ENCODE assay signal across 21 mouse cellular contexts in genomic region chr17:49800157-49800556, GRCm38 (mm10).
DNase-seq lines count a peak whose midpoint lies in the region; ATAC-seq and TF ChIP-seq lines count a peak whose summit lies in the region.
"Had no signal": no experiment of that assay in that cellular context is flagged by ENCODE, and none has a peak within 500 bp of the region (broad histone marks: within the 10 kb centered on the region; RNA-seq: fewer than 3 reads in every experiment).

No protein-coding gene starts in this region.

- no peak overlapping the region for H3K4me3 ChIP-seq in kidney, adult 2 months (ENCODE audit: insufficient read depth, low read depth, low read length)
- H3K4me3 ChIP-seq in liver, postnatal 0 days (ENCODE audit: low read depth, low read length) = no peak overlapping the region
- H3K4me3 ChIP-seq in liver, embryonic 12.5 days = no peak overlapping the region
- H3K4me3 ChIP-seq in embryonic facial prominence, embryonic 15.5 days (replicated peaks) = no peak overlapping the region
- no peak overlapping the region for H3K4me3 ChIP-seq in midbrain, postnatal 0 days (ENCODE audit: low read depth, low read length)
- H3K4me3 ChIP-seq: forebrain, embryonic 13.5 days; hindbrain, embryonic 10.5 days; intestine, embryonic 15.5 days; liver, embryonic 13.5 days; midbrain, embryonic 12.5 days had no signal

- WGBS in kidney, adult 2 months = 42% methylated on average over 2 of the region's 2 CpGs
- 62% methylated on average over 2 of the region's 2 CpGs for WGBS in liver, postnatal 0 days (ENCODE audit: insufficient replicate concordance)
- WGBS in liver, embryonic 12.5 days (ENCODE audit: insufficient replicate concordance) = 49% methylated on average over 2 of the region's 2 CpGs
- WGBS in embryonic facial prominence, embryonic 15.5 days = 40% methylated on average over 2 of the region's 2 CpGs
- 77% methylated on average over 2 of the region's 2 CpGs for WGBS in midbrain, postnatal 0 days

- H3K9ac ChIP-seq in liver, postnatal 0 days (replicated peaks) = no peak overlapping the region
- H3K9ac ChIP-seq in liver, embryonic 12.5 days = no peak overlapping the region
- no peak overlapping the region for H3K9ac ChIP-seq in embryonic facial prominence, embryonic 15.5 days
- no peak overlapping the region for H3K9ac ChIP-seq in midbrain, postnatal 0 days (replicated peaks; ENCODE audit: low read length, poor library complexity, severe bottlenecking)
- H3K9ac ChIP-seq: forebrain, embryonic 13.5 days; intestine, embryonic 15.5 days; liver, embryonic 13.5 days; lung, embryonic 14.5 days; midbrain, embryonic 12.5 days had no signal

- no peaks in the 10 kb centered on the region for H3K4me1 ChIP-seq in kidney, adult 2 months (ENCODE audit: control insufficient read depth, insufficient read depth, low read length)
- H3K4me1 ChIP-seq in liver, postnatal 0 days (ENCODE audit: insufficient read depth) = no peaks in the 10 kb centered on the region
- no peaks in the 10 kb centered on the region for H3K4me1 ChIP-seq in liver, embryonic 12.5 days
- no peaks in the 10 kb centered on the region for H3K4me1 ChIP-seq in embryonic facial prominence, embryonic 15.5 days
- H3K4me1 ChIP-seq in midbrain, postnatal 0 days (ENCODE audit: insufficient read depth, low read length) = no peaks in the 10 kb centered on the region
- H3K4me1 ChIP-seq: forebrain, embryonic 13.5 days; intestine, embryonic 15.5 days; liver, embryonic 13.5 days; midbrain, embryonic 12.5 days had no signal

- no peak for ATAC-seq in liver, postnatal 0 days
- ATAC-seq in liver, embryonic 12.5 days = no peak
- 0 out of 2 replicates have a peak, but pooled peaks have one; percentile 11 for ATAC-seq in embryonic facial prominence, embryonic 15.5 days (ENCODE audit: insufficient number of reproducible peaks, low FRiP score, low TSS enrichment, low read depth)
- no peak for ATAC-seq in midbrain, postnatal 0 days (ENCODE audit: low FRiP score)
- ATAC-seq: forebrain, embryonic 13.5 days; hindbrain, embryonic 16.5 days; intestine, embryonic 15.5 days; Patski had no signal

- TF ChIP-seq EP300 in liver, postnatal 0 days (IDR thresholded peaks at IDR 0.05; ENCODE audit: low read depth) = no peak

- H3K27ac ChIP-seq in kidney, adult 2 months (ENCODE audit: insufficient read depth, low read depth, low read length) = no peak overlapping the region
- H3K27ac ChIP-seq in liver, postnatal 0 days (ENCODE audit: low read depth) = no peak overlapping the region
- H3K27ac ChIP-seq in liver, embryonic 12.5 days = no peak overlapping the region
- no peak overlapping the region for H3K27ac ChIP-seq in embryonic facial prominence, embryonic 15.5 days (replicated peaks)
- H3K27ac ChIP-seq in midbrain, postnatal 0 days (ENCODE audit: low read depth, low read length) = no peak overlapping the region
- H3K27ac ChIP-seq: forebrain, embryonic 13.5 days; hindbrain, embryonic 10.5 days; intestine, embryonic 15.5 days; liver, embryonic 13.5 days; midbrain, embryonic 12.5 days; stomach, postnatal 0 days had no signal

- no peak overlapping the region for H3K4me2 ChIP-seq in liver, postnatal 0 days (ENCODE audit: low read depth, low read length)
- H3K4me2 ChIP-seq in liver, embryonic 12.5 days = no peak overlapping the region
- no peak overlapping the region for H3K4me2 ChIP-seq in embryonic facial prominence, embryonic 15.5 days (replicated peaks)
- no peak overlapping the region for H3K4me2 ChIP-seq in midbrain, postnatal 0 days (ENCODE audit: low read depth, low read length, poor library complexity, severe bottlenecking)
- H3K4me2 ChIP-seq: forebrain, embryonic 13.5 days; heart, embryonic 11.5 days; intestine, embryonic 15.5 days; liver, embryonic 13.5 days; lung, embryonic 14.5 days; midbrain, embryonic 12.5 days had no signal

- no peaks in the 10 kb centered on the region for H3K27me3 ChIP-seq in kidney, adult 2 months (replicated peaks; ENCODE audit: control insufficient read depth, insufficient read depth, low read length)
- H3K27me3 ChIP-seq in liver, postnatal 0 days (ENCODE audit: insufficient read depth, low read length) = no peaks in the 10 kb centered on the region
- H3K27me3 ChIP-seq in liver, embryonic 12.5 days (replicated peaks) = no peaks in the 10 kb centered on the region
- no peaks in the 10 kb centered on the region for H3K27me3 ChIP-seq in embryonic facial prominence, embryonic 15.5 days
- no peaks in the 10 kb centered on the region for H3K27me3 ChIP-seq in midbrain, postnatal 0 days (ENCODE audit: insufficient read depth, low read length)
- H3K27me3 ChIP-seq: forebrain, embryonic 13.5 days; intestine, embryonic 15.5 days; liver, embryonic 13.5 days; midbrain, embryonic 12.5 days; Patski had no signal

- H3K9me3 ChIP-seq in liver, postnatal 0 days (ENCODE audit: low read length) = no peaks in the 10 kb centered on the region
- no peaks in the 10 kb centered on the region for H3K9me3 ChIP-seq in liver, embryonic 12.5 days (replicated peaks)
- no peaks in the 10 kb centered on the region for H3K9me3 ChIP-seq in embryonic facial prominence, embryonic 15.5 days (replicated peaks)
- no peaks in the 10 kb centered on the region for H3K9me3 ChIP-seq in midbrain, postnatal 0 days (ENCODE audit: low read length)
- H3K9me3 ChIP-seq: forebrain, embryonic 13.5 days; hindbrain, embryonic 10.5 days; intestine, embryonic 15.5 days; liver, embryonic 13.5 days; midbrain, embryonic 12.5 days had no signal

- H3K36me3 ChIP-seq in kidney, adult 2 months (ENCODE audit: control insufficient read depth, insufficient read depth, low read length) = no peaks in the 10 kb centered on the region
- no peaks in the 10 kb centered on the region for H3K36me3 ChIP-seq in liver, postnatal 0 days (replicated peaks; ENCODE audit: insufficient read depth, low read length)
- H3K36me3 ChIP-seq in liver, embryonic 12.5 days = no peaks in the 10 kb centered on the region
- H3K36me3 ChIP-seq in embryonic facial prominence, embryonic 15.5 days = no peaks in the 10 kb centered on the region
- H3K36me3 ChIP-seq in midbrain, postnatal 0 days (ENCODE audit: insufficient read depth, low read length) = no peaks in the 10 kb centered on the region
- H3K36me3 ChIP-seq: G1E; hindbrain, embryonic 10.5 days; intestine, embryonic 15.5 days; liver, embryonic 13.5 days; midbrain, embryonic 12.5 days had no signal

- no peak for TF ChIP-seq CTCF in kidney, adult 2 months (conservative IDR thresholded peaks at IDR 0.05; ENCODE audit: insufficient read depth, insufficient read length, low read depth, low read length)
- TF ChIP-seq CTCF in liver, postnatal 0 days (IDR thresholded peaks at IDR 0.05; ENCODE audit: low read depth) = no peak
- TF ChIP-seq CTCF in midbrain, postnatal 0 days (IDR thresholded peaks at IDR 0.05) = no peak

- peak; percentile 36 for DNase-seq in kidney, adult 2 months
- no peak for DNase-seq in kidney, adult 18-20 months
- peak; percentile 6 for DNase-seq in liver, postnatal 0 days
- no peak for DNase-seq in midbrain, postnatal 0 days (ENCODE audit: low spot score)
- DNase-seq in right cerebral cortex, postnatal 14 days = no peak
- DNase-seq: adrenal gland, adult 2 months; cerebellum, adult 11-12 months; cerebellum, postnatal 10 days; liver, embryonic 13.5 days; lung, embryonic 14.5 days had no signal

- TF ChIP-seq POLR2A in kidney, adult 2 months (IDR thresholded peaks at IDR 0.05; ENCODE audit: low read depth, low read length) = no peak

Comparison
In these comparisons a context has a peak if more than half of its experiments do, and no peak if none do; other contexts are left out.
1. DNase-seq: peak in kidney, adult 2 months (single experiment) and liver, postnatal 0 days (single experiment); none in kidney, adult 18-20 months (single experiment), midbrain, postnatal 0 days (single experiment) and right cerebral cortex, postnatal 14 days (single experiment).